Mouse (Mus musculus) brain, embryonic 14.5 days (tissue): ENCODE data around the gene Kng1.
"Not testable (repeated sequence)": the region's sequence is repeated elsewhere in the genome, so short reads cannot be mapped to it uniquely, and the experiment has no call there.

Experiments
- CTCF ChIP-seq: fragments of 200-500 bp; IDR thresholded peaks from 2 replicates; pipeline ENCODE4 v1.5.1; 2012; ENCODE audit warnings: inconsistent platforms, mild to moderate bottlenecking, moderate library complexity, borderline replicate concordance; ENCODE audit not compliant: insufficient read depth, insufficient read length; ENCODE audit errors: extremely low read depth
- POLR2A ChIP-seq: fragments of 200-500 bp; IDR thresholded peaks from 2 replicates; pipeline ENCODE4 v1.6.1; 2012; ENCODE audit warnings: mild to moderate bottlenecking, inconsistent platforms, borderline replicate concordance; ENCODE audit not compliant: poor library complexity, insufficient read depth, insufficient read length, severe bottlenecking; ENCODE audit errors: extremely low read depth

DNA sequence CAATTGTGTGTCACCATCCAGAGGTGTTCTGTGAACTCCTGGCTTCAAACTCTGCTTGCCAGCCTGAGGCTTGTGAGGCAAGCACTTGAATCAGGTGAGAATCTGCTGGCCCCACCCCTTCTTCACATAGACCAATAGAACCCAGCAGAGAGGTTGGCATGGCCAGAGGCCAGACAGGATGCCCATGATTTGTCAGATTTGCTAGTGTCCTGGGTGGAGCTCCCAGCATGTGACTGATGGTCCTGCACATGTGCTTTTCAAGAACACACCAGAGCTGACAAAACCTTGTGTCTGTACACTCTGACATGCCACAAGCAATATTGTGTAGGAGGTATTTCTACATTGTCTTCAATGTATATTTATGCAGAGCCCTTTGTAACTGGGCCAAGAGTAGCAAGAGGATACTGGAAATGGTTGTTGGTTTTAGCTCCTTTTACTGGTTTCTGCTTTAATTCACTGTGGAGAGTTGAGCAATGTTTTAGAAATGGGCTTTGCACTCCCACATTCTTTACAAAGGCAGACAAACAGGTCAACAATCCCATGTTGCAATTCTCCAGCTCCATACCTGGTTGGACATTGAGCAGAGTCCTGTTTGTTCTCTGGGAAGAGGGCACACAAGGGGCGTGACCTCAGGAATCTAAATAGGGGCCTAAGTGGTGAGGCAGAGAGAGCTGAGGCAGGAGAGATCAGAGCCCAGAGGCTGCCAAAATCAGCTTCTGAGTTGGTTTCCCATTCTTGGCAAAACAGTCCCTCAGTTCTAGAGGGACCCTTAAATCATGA lies at the start of gene Kng1:
- not testable (repeated sequence) for TF ChIP-seq CTCF, POLR2A
